Mouse (Mus musculus) thymus, adult 2 months (tissue): Measurements from ENCODE around the gene Fut7. TPM values are rescaled to one million over a fixed set of nuclear protein-coding genes. Genes with fewer than 3 reads are reported as not detected.

Experiments used
- DNase-seq: peaks from one replicate; pipeline ENCODE4 v3.0.0; 2021
- H3K27ac ChIP-seq: fragments of 200-500 bp; 2 replicates; pipeline ENCODE4 v1.5.1; 2012; ENCODE audit warnings: low read length, control low read depth; ENCODE audit not compliant: control insufficient read depth, insufficient read depth
- H3K27me3 ChIP-seq: fragments of 200-500 bp; 2 replicates; pipeline ENCODE4 v1.6.1; 2012; ENCODE audit warnings: mild to moderate bottlenecking, low read length, moderate library complexity, mixed read lengths; ENCODE audit not compliant: control insufficient read depth, insufficient read depth
- H3K36me3 ChIP-seq: fragments of 200-500 bp; 2 replicates; pipeline ENCODE4 v1.6.1; 2012; ENCODE audit warnings: mild to moderate bottlenecking, low read length, moderate library complexity; ENCODE audit not compliant: control insufficient read depth, insufficient read depth
- H3K4me1 ChIP-seq: fragments of 200-500 bp; replicated peaks from 2 replicates; pipeline ENCODE4 v1.6.1; 2012; ENCODE audit warnings: low read length; ENCODE audit not compliant: control insufficient read depth, insufficient read depth
- H3K4me3 ChIP-seq: fragments of 200-500 bp; 2 replicates; pipeline ENCODE4 v1.5.1; 2012; ENCODE audit warnings: mild to moderate bottlenecking, low read length, control low read depth, moderate library complexity; ENCODE audit not compliant: control insufficient read depth, insufficient read depth
- CTCF ChIP-seq: fragments of 200-500 bp; IDR thresholded peaks from 2 replicates; pipeline ENCODE4 v1.5.1; 2012; ENCODE audit warnings: mild to moderate bottlenecking, control low read depth, low read length, moderate library complexity, borderline replicate concordance; ENCODE audit not compliant: control insufficient read depth, poor library complexity, insufficient read depth; ENCODE audit errors: extremely low read depth
- POLR2A ChIP-seq: fragments of 200-500 bp; IDR thresholded peaks from 2 replicates; pipeline ENCODE4 v1.6.1; 2012; ENCODE audit warnings: mild to moderate bottlenecking, low read length, control low read depth, moderate library complexity; ENCODE audit not compliant: control insufficient read depth, poor library complexity, insufficient read depth; ENCODE audit errors: extremely low read depth
- WGBS: fragments of 180-500 bp; shearing (Covaris S2); methylation state at CpG from one replicate; pipeline ENCODE4 v1.1.7; 2018; 5-methylcytosine and 5-hydroxymethylcytosine counted together
- polyA plus RNA-seq: library from polyadenylated mRNA; depleted of rRNA; stranded (reverse); fragments of >200 nt; gene quantifications from 2 replicates; pipeline ENCODE4 v1.2.3, GENCODE M21; 2012

Fut7 gene
- polyA plus RNA-seq, 1 experiment = 2.0 TPM

DNA sequence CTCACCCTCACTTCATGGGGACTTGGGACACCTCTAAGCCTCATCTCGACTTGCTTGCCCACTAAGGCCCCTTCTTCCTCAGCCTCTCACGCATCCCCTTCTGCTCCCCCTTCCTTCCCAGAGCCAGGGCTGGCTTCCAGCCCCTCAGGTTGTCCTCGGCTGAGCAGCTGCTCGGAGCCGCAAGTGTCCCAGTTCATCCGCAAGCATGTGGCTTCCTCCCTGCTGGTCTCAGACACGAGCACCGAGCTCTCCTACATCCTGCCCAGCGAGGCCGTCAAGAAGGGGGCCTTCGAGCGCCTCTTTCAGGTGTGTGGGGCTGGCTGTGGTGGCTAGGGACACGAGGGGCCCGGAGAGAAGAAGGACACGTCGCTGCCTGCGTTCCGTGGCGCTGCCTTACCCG is 18.0 kb downstream of the Fut7 start:
- Histone ChIP-seq H3K4me1 (no peaks in the 10 kb centered on the region), H3K27me3 (no peaks in the 10 kb centered on the region), H3K36me3 (no peaks in the 10 kb centered on the region), H3K27ac (no peak overlapping the region), H3K4me3 (no peak overlapping the region)
- no peak for DNase-seq
- TF ChIP-seq POLR2A = no peak
- no peak for TF ChIP-seq CTCF
- 98% methylated on average over 20 of the region's 20 CpGs for WGBS

DNA sequence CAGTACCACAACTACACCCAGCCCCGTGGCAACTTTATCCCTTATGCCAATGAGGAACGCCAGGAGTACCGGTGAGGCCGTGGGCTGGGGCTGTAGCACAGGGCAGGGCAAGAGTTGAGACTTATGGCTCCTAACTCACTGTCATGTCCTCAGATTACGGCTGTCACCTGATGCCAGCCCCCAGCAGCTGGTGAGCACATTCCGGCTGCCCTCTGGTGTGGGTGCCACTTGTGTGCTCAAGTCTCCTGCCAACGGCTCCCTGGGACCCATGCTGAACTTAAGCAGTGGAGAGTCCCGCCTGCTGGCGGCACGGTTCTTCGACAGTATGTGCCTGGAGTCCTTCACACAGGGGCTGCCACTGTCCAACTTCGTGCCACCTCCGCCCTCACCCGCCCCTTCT is 19.6 kb downstream of the Fut7 start:
- Histone ChIP-seq H3K36me3 (no peaks in the 10 kb centered on the region), H3K27me3 (no peaks in the 10 kb centered on the region), H3K27ac (no peak overlapping the region), H3K4me3 (no peak overlapping the region), H3K4me1 (no peaks in the 10 kb centered on the region)
- no peak for TF ChIP-seq CTCF
- TF ChIP-seq POLR2A = no peak
- 96% methylated on average over 14 of the region's 14 CpGs for WGBS
- DNase-seq = no peak

DNA sequence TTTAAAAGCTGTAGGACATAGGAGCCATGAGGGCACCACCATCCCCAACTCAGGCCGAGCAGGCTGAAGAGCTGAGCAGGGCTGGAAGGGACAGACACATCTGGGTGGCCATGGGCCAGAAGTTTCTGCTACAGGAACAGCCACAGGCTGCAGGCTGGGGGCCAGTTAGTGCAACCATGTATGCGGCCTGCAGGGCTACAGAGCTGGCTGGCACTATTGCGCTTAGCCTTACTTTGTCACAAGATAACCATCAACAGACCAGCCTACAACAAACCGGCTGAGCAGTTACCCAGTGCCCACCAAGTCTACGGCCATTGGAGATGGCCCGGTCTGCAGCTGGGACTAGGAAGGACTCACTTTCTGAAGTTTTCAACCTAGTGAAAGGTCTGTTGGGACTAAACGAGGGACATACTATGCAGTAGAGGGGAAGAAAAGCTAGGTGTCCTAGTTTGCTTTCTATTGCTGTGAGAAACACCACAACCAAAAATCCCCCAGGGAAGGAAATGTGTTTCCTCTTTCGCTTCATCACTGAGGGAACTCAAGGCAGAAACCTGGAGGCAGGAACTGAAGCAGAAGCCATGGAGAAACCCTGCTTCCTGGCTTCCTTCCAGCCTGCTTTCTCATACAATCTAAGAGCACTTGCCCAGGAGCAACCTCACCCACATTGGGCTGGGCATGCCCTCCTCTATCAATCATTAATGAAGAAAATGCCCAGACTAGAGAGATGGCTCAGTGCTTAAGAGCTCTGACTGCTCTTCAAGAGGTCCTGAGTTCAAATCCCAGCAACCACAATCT is 28.0 kb downstream of the Fut7 start:
- H3K36me3 ChIP-seq = no peaks in the 10 kb centered on the region
- no peak overlapping the region for H3K27ac ChIP-seq
- H3K4me3 ChIP-seq = no peak overlapping the region
- no peak for DNase-seq
- no peaks in the 10 kb centered on the region for H3K4me1 ChIP-seq
- 68% methylated on average over 8 of the region's 8 CpGs for WGBS
- TF ChIP-seq POLR2A = no peak
- TF ChIP-seq CTCF = no peak
- H3K27me3 ChIP-seq = no peaks in the 10 kb centered on the region

DNA sequence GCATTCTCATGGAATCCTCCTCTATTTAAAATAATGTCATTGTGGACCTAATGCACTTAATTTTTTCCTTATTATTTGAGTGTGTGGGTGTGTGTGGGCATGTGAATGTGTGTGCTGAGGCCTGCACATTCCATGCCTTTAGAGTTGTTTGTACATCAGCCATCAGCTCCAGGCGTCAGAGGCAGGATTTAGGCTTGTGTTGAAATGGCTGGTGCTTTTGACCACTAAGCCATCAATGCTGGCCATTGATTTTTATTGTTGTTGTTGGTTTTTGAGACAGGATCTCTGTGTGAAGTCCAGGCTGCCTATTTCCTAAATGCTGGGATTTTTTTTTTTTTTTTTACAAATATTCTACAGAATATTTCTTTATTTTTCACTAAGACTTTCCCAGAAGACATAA is 29.9 kb downstream of the Fut7 start:
- WGBS = 94% methylated on average over 1 of the region's 1 CpGs
- TF ChIP-seq POLR2A (no peak), CTCF (no peak)
- Histone ChIP-seq H3K4me3 (no peak overlapping the region), H3K27ac (no peak overlapping the region), H3K27me3 (no peaks in the 10 kb centered on the region), H3K4me1 (no peaks in the 10 kb centered on the region; the same call in 1 of the 2 replicates), H3K36me3 (no peaks in the 10 kb centered on the region; the same call in 1 of the 2 replicates)
- no peak for DNase-seq

DNA sequence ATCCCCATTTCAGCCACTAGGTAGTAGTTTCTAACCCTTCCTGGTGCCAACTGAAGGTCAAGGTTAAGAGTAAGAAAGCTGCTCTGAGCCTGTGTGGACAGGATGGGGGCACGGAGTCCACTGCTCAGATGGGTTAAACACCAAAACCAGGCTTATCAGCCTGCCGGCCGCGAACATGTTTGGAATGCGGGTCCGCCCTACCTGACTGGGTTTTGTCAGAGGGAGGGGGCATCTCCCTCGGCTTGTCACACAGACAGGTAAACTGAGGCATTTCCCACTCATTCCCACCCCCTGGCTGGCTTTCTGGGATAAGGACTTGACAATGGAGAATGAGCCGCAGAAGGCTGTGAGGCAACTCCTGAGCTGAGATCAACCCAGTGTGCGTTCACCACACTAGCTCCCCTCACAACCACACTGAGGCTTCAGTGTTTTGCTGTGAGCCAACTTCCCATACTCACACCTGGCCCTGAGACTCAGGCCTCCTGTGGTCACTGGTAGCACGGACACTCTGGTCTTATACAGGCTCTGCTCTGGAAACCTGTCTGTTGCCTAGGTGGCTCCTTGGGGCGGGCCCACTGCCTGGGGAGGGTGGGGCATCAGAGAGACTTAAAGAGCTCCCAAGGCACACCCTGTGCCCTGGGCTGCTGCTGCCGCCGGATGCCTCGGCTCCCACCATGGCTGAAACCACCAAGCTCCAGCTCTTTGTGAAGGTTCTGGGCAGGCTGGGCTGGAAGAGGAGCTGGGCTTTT is 33.3 kb downstream of the Fut7 start, which contains the start of gene Clic3:
Gene Clic3, plus strand, starts transcription at position 634 of the 749 bp plus-strand sequence.
- Histone ChIP-seq H3K4me3 (no peak within 1 kb of the TSS), H3K36me3 (peaks cover 3% of the 10 kb centered on the region; the same call in 1 of the 2 replicates), H3K27me3 (no peaks in the 10 kb centered on the region), H3K27ac (no peak within 1 kb of the TSS), H3K4me1 (peaks cover 19% of the 10 kb centered on the region)
- TF ChIP-seq POLR2A (no peak), CTCF (no peak)
- 82% methylated on average over 14 of the region's 14 CpGs for WGBS
- no peak for DNase-seq

DNA sequence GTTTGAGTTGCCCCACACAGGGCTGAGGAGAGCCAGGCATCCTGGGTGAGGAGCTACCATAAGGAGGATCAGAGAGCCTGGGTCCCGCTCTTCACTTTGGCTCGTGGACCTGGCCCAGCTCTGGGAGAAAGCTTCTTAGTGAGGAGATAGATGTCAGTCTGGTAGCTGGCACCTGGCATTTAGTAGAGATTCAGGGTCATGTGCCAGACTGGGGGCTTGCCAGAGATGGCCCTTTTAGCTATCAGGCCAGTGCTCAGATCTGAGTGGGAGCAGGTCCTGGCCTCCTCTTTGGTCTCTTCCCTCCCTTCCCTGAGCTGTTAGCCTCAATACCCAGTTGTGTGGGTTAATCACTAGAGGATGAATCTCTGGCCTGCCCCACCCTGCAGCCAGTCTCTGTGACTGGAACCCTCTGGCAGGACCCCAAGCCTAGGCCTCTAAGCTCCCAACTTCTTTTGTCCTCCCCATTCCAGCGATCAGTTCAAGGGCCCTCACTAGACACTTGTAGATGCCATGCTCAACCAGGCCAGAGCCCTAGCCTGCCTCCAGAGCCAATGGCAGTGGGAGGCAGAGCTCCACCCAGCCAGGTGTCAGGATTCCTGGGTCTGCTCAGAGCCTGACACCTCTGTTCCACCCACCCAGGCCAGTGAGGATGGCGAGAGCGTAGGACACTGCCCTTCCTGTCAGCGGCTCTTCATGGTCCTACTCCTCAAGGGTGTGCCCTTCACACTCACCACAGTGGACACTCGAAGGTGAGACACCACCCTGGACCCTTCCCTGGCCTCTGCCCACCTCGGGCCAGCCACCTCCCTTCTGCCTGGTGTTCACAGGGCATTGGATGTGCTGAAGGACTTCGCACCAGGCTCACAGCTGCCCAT is 34.2 kb downstream of the Fut7 start:
- H3K4me3 ChIP-seq = no peak overlapping the region
- H3K36me3 ChIP-seq = peaks cover 3% of the 10 kb centered on the region; the same call in 1 of the 2 replicates
- TF ChIP-seq POLR2A (no peak), CTCF (no peak)
- peaks cover 21% of the 10 kb centered on the region for H3K4me1 ChIP-seq
- WGBS = 95% methylated on average over 9 of the region's 9 CpGs
- no peak for DNase-seq
- H3K27me3 ChIP-seq = no peaks in the 10 kb centered on the region
- H3K27ac ChIP-seq = no peak overlapping the region
